Mouse (Mus musculus): ENCODE data around the gene Pgp.

The Pgp gene

DNA sequence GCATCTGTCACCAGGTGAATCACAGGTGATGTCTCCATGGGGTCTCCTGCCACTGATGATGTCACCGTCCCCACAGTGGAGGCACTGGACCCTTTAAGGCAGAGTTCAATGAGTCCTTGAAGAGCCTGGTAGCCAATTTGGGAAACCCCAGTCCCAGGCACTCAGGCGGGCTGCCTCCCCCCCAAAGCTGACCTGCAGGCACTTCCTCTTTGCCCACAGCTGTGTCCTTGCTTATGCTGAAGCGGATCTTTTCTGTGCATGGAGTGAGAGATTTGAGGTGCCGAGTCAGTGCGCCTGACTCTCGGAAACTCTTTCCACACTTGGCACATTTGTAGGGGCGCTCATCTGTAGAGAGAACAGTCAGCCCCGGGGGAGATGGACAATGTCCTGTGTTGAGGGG is 23.6 kb upstream of the Pgp start:
- CTCF ChIA-PET: interaction anchor here in 2 of 4 experiments (1.0 kb wide), 2 partner anchors 9 to 10 kb away, joined by 3 read pairs; no protein-coding TSS in a partner anchor

DNA sequence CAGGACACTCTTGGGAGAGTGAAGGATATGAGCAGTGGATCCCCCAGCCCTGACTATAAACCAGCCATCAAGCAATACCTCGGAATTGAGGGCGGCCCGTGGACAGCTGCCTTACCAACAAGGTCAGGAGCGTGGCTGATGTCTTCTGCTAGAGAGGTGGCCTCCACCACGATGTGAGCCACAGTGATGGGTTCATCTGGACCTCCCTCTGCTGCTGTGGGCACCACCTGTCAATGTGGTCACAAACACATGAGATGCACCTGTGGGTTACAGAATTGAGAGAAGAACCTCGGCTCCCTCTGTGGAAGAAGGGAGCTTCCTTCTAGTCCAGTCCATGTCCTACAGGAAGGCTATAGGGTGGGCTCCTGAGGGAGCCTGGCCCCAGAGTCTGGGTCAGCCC is 20.7 kb upstream of the Pgp start:
- POLR2A ChIA-PET: interaction anchor here in 2 of 4 experiments (1.1 to 2.2 kb wide), 4 partner anchors 22 to 97 kb away, joined by 4 to 8 read pairs (median 6); partner anchors contain the start of genes Abca3 (in 1 of the 2) and Traf7 (in 1 of the 2)

More for the DNA sequence above, 23.6 kb upstream of the Pgp start:
- POLR2A ChIA-PET: interaction anchor here in 3 of 4 experiments (0.6 to 2.3 kb wide), 10 partner anchors 8 to 299 kb away, joined by 3 to 9 read pairs (median 3); partner anchors contain the start of genes Traf7 (in 2 of the 3) and Eci1 (in 1 of the 3)

DNA sequence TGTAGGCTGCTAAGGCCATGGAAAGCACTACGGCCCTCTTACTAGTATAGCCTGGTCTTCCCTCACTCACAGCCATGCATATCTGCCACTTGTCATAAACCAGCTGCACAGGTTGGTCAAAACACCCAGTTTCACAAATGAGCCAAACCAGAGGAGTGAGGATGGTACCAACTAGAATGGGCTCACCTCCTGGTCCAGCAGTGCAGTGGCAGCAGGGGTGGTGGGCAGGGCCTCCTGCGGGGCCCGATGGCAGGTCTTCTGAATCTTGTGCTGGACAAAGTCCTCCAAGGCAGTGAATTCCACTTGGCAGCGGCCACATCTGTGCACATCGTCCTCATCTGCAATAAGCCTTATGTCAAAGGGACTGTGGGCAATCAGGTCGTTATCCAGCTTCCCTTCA is 19.0 kb upstream of the Pgp start:
- CTCF ChIA-PET: interaction anchor here in 2 of 4 experiments (0.5 to 1.9 kb wide), 3 partner anchors 15 to 29 kb away, joined by 3 to 7 read pairs (median 6); partner anchors contain the start of gene Mlst8 (in 1 of the 2)
- POLR2A ChIA-PET: interaction anchor here in 2 of 4 experiments (0.9 to 2.2 kb wide), 7 partner anchors 9 to 99 kb away, joined by 3 to 8 read pairs (median 4); partner anchors contain the start of genes Traf7 (in 2 of the 2) and Dnase1l2 (in 1 of the 2)

More for the DNA sequence above, 20.7 kb upstream of the Pgp start:
- CTCF ChIA-PET: no interaction called here

DNA sequence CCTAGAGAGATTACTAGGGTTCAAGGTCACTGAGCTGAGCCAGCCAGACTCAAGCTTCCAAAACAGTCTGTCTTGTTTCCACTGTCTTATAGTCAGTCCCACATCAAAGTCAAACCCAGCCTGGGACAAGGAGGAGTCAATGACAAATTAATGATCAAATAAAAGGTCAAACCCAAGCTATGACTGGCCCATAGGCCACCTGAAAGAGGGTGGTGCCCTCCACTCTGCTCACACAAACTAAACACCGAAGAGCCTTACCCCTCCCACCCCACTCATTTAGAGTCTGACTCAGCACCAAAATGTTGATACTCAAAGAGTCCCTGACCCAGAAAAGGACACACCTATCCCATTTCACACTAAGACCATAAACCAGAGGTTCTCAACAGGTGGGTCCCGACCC is 16.8 kb upstream of the Pgp start:
- POLR2A ChIA-PET: interaction anchor here in 3 of 4 experiments (0.5 to 5.0 kb wide), 16 partner anchors 9 to 216 kb away, joined by 3 to 69 read pairs (median 8); partner anchors contain the start of genes Dnase1l2 (in 2 of the 3), Mlst8 (in 2 of the 3), E4f1 (in 1 of the 3) and Eci1 (in 1 of the 3)
- CTCF ChIA-PET: interaction anchor here in 1 of 4 experiments (1.3 to 2.1 kb wide), 2 partner anchors 17 to 96 kb away, joined by 3 to 5 read pairs; partner anchors contain the start of gene Pkd1

DNA sequence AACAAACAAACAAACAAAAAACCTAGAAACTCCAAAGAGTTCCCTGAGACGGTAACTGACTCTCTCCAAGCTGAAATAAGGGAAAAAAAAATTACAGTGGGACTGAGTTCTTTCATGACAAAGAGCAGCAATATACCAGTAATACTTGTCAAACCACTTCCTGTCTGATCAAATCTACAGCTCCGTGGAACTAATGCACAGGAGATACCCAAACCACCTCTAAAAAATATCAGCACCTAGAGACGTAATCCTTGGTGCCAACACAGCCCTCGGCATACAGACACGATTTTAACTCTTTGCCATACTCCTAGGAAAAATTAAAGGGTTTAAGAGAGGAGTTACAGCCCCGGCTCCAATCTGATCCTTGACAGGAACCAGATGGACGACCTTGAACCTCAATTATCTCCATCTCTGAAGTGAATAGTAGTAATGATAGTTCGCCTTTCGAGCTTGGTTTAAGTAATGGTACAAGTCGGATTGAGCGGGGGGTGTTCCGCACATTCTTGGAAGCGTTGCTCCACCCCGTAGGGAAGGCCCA is 15.9 kb upstream of the Pgp start:
- ChIA-PET CTCF (interaction anchor here (0.6 to 2.1 kb wide), 9 partner anchors 14 to 352 kb away, joined by 3 to 13 read pairs (median 4); partner anchors contain the start of genes E4f1 (in 1 of the 4), Mlst8 (in 1 of the 4), Pgp (in 1 of the 4) and Pkd1 (in 1 of the 4)), POLR2A (interaction anchor here (0.5 to 5.0 kb wide), 86 partner anchors 8 to 851 kb away, joined by 3 to 69 read pairs (median 5); partner anchors contain the start of genes E4f1 (in 4 of the 4), Pgp (in 4 of the 4), Eci1 (in 3 of the 4) and Mlst8 (in 3 of the 4))

DNA sequence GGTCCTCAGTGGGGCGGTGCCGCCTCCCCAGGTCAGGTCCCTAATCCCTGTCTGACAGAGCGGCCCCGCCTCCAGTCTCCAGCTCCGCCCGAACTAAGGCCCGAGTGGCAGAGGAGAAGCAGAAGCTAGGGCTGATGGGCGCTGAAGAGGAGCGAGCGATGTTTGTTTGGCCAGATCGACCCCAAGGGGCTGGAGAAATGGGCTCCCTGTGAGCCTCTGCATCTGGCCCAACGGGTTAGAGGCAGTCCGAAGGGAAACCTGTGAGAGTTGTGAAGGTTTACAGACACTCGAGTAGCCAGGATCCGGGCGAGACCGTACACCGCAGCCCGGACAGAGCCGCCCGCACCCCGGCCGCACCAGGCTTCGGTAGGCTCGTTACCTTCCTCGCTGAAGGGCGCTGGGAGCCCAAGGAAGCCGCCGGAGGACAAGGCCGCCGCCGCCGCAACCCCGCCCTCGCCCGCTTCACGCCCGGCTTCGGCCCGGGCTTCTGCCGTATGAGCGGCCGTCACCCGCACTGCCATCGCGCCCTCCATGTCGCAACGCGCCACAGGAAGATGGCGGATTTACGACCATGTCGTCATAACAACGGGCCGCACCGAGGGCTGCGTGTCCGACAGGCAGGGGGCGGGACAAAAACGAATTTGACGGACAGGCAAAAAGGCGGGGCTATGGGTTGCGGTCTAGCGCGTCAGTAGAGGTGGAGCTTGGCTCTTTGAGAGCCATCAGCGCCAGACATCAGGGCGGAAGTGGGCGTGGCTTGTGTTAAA is 15.3 kb upstream of the Pgp start:
- CTCF ChIA-PET: interaction anchor here (0.6 to 2.1 kb wide), 13 partner anchors 12 to 351 kb away, joined by 3 to 13 read pairs (median 4); partner anchors contain the start of genes E4f1 (in 2 of the 4), Pgp (in 2 of the 4), Caskin1 (in 1 of the 4) and Mlst8 (in 1 of the 4)
- POLR2A ChIA-PET: interaction anchor here (0.5 to 5.0 kb wide), 102 partner anchors 8 to 851 kb away, joined by 3 to 69 read pairs (median 4); partner anchors contain the start of genes E4f1 (in 4 of the 4), Pgp (in 4 of the 4), Mlst8 (in 3 of the 4) and Pkd1 (in 3 of the 4)

DNA sequence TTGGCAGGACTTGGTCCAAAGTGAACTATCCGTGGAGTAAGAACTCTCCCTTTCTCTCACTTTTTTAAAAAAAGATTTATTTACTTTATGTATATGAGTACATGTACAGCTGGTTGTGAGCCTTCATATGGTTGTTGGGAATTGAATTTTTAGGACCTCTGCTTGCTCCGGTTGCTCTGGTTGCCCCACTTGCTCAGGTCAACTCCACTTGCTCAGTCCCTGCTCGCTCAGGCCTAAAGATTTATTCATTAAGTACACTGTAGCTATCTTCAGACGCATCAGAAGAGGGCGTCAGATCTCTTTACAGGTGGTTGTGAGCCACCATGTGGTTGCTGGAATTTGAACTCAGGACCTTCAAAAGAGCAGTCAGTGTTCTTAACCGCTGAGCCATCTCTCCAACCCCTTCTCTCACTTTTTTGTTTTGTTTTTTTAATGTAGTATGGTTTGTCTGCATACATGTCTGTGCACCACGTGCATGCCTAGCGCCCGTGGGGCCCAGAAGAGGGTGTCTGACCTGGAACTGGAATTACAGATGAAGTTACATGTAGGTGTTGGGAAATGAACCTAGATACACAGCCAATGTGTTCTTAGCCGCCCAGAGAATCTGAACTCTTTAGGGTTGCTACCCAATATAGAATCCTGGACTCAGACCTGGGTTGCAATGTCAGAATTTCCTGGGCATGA is 14.5 kb upstream of the Pgp start:
- ChIA-PET POLR2A (interaction anchor here in 3 of 4 experiments (0.6 to 5.0 kb wide), 73 partner anchors 8 to 852 kb away, joined by 3 to 69 read pairs (median 5); partner anchors contain the start of genes E4f1 (in 3 of the 3), Pgp (in 3 of the 3), Ccnf (in 2 of the 3) and Dnase1l2 (in 2 of the 3)), CTCF (interaction anchor here (0.7 to 2.1 kb wide), 11 partner anchors 11 to 181 kb away, joined by 3 to 13 read pairs (median 4); partner anchors contain the start of genes E4f1 (in 2 of the 4), Pgp (in 2 of the 4), Caskin1 (in 1 of the 4) and Mlst8 (in 1 of the 4))

DNA sequence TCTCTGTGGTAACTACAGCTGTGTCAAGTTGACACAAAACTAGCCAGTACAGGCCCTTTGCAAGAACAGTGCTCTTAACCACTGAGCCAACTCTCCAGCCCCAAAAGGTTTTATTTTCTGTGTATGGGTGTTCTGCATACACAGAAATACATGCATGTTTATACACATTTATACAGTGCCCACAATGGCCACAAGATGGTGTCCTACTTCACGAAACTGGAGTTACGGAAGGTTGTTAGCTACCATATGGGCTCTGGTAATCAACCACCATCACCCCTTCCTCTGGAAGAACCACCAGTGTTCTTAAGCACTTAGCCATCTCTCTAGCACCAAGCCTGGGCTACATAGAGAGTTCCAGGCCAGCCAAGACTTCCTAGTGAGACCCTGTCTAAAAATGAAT is 8.6 kb upstream of the Pgp start:
- ChIA-PET CTCF (interaction anchor here in 3 of 4 experiments (0.6 to 1.2 kb wide), 12 partner anchors 9 to 379 kb away, joined by 3 to 8 read pairs (median 3); partner anchors contain the start of genes Mlst8 (in 2 of the 3), E4f1 (in 1 of the 3), Pgp (in 1 of the 3) and Traf7 (in 1 of the 3)), POLR2A (interaction anchor here in 2 of 4 experiments (0.8 to 3.0 kb wide), 7 partner anchors 8 to 66 kb away, joined by 3 to 23 read pairs (median 4); partner anchors contain the start of genes E4f1 (in 2 of the 2), Pgp (in 2 of the 2), Traf7 (in 2 of the 2) and Mlst8 (in 1 of the 2))

DNA sequence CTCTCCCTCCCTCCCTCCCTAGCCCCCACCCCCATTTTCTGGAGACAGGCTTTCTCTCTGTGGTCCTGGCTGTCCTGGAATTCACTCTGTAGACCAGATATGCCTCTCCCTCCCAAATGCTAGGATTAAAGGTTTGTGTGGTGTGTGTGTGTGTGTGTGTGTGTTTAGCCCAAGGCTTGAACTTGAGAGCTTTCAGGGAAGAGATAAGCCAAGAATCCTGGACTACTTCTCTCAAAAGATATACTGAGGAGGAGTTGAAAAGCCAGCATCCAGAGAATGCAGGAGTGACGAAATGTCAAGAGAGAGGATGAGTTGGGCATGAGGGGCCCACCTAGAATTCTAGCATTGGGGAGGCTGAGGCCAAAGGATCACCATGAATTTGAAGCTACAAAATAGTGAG is 7.3 kb upstream of the Pgp start:
- ChIA-PET CTCF (interaction anchor here in 3 of 4 experiments (0.6 to 1.5 kb wide), 7 partner anchors 16 to 204 kb away, joined by 3 to 8 read pairs (median 3); partner anchors contain the start of gene Mlst8 (in 1 of the 3)), POLR2A (interaction anchor here in 3 of 4 experiments (0.8 to 3.0 kb wide), 23 partner anchors 8 to 228 kb away, joined by 3 to 23 read pairs (median 5); partner anchors contain the start of genes Mlst8 (in 2 of the 3), Traf7 (in 2 of the 3), Bricd5 (in 1 of the 3) and Nthl1 (in 1 of the 3))

DNA sequence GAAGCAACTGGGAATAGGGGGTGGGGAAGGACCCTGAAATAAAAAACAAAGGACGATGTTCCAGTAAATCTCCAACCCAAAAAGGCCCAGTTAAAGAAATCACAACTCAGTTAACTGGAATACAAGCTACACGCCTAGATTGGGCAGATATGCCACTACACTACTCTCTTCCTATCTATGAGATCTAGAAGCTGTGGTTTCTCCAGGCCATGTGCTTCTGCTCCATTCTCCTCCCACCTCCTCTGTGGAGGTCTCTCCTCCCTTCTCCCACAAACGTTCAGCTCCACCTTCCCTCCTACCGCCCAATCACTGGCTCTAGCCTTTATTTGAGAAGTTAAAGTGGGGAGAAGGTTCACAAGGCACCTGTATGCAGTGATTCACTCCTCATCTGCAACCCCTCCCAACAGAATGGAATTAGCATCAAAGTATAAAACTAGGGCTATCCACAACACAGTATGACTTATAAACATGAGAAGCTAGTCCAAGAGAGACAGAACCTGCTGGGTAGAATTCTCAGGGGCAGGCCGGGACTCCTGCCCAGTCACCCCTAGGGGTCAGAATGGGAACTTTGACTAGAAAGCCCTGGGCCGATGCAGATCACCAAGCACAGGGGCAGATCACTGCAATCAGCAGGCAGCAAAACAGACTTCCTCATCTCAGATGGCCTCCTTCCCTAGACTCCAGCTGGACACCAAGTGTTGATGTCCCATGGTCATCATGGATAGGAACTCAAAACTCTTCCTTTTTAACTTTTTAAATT is 6.6 kb upstream of the Pgp start:
- CTCF ChIA-PET: interaction anchor here (0.6 to 1.5 kb wide), 11 partner anchors 9 to 361 kb away, joined by 3 to 8 read pairs (median 3); partner anchors contain the start of gene Mlst8 (in 1 of the 4)

DNA sequence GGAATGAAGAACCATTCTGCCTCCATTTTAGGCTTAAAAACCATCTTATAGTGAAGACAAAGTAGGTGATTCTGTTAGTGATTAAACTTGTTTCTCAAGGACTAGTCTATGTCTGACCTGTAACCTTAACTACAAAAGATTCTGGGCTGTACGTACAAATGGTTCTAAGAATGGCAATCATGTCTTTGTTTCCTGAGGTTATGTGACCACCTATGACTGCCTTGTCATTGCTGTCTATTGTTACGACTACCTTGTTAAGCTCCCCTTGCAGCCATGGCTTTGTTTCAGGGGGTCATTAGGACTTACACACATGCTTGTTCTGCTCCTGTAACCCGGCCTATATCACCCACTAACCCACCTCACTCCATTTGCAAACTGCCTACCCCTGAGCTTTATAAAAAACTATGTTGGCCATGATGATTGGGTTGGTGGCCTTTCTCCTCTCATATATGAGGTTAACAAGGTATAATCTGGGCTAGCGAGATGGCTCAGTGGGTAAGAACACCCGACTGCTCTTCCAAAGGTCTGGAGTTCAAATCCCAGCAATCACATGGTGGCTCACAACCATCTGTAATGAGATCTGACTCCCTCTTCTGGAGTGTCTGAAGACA is 1.5 kb upstream of the Pgp start:
- POLR2A ChIA-PET: interaction anchor here in 3 of 4 experiments (0.9 to 24.5 kb wide), 18 partner anchors 9 to 317 kb away, joined by 3 to 396 read pairs (median 4); partner anchors contain the start of genes Mlst8 (in 3 of the 3), Traf7 (in 3 of the 3), Ccnf (in 1 of the 3) and Rab26 (in 1 of the 3)
- CTCF ChIA-PET: interaction anchor here in 3 of 4 experiments (0.6 to 1.0 kb wide), 3 partner anchors 11 to 346 kb away, joined by 3 to 4 read pairs (median 3); partner anchors contain the start of gene Traf7 (in 1 of the 3)

More for the DNA sequence above, 6.6 kb upstream of the Pgp start:
- POLR2A ChIA-PET: interaction anchor here in 3 of 4 experiments (0.8 to 3.0 kb wide), 25 partner anchors 8 to 253 kb away, joined by 3 to 23 read pairs (median 5); partner anchors contain the start of genes Traf7 (in 3 of the 3), Mlst8 (in 2 of the 3), Bricd5 (in 1 of the 3) and Nthl1 (in 1 of the 3)

DNA sequence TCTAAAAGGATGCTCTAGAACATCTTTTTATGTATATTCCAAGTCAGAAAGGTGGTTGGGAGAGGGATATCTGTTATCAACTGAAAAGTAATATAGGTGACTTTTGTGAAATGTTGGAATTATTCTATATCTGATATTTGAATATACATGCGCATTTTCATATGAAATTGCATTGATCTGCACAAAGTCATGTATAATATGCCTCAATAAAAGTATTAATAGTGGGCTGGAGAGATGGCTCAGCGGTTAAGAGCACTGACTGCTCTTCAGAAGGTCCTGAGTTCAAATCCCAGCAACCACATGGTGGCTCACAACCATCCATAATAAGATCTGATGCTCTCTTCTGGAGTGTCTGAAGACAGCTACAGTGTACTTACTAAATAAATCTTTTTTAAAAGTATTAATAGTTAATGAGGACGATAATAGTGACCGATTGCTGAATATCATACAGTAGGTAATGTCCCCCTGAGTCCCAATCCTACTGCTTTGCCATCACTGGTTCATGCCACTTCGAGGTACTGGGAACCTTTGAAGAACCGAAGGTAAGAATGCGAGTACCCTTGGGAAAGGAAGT is 769 bp upstream of the Pgp start:
- ChIA-PET POLR2A (interaction anchor here (0.7 to 24.5 kb wide), 40 partner anchors 8 to 267 kb away, joined by 3 to 396 read pairs (median 4); partner anchors contain the start of genes Mlst8 (in 3 of the 4), Traf7 (in 3 of the 4), Pkd1 (in 2 of the 4) and Zfp598 (in 2 of the 4)), CTCF (interaction anchor here in 3 of 4 experiments (0.6 to 2.5 kb wide), 7 partner anchors 8 to 346 kb away, joined by 3 to 45 read pairs (median 3); partner anchors contain the start of genes Mlst8 (in 1 of the 3) and Traf7 (in 1 of the 3))

DNA sequence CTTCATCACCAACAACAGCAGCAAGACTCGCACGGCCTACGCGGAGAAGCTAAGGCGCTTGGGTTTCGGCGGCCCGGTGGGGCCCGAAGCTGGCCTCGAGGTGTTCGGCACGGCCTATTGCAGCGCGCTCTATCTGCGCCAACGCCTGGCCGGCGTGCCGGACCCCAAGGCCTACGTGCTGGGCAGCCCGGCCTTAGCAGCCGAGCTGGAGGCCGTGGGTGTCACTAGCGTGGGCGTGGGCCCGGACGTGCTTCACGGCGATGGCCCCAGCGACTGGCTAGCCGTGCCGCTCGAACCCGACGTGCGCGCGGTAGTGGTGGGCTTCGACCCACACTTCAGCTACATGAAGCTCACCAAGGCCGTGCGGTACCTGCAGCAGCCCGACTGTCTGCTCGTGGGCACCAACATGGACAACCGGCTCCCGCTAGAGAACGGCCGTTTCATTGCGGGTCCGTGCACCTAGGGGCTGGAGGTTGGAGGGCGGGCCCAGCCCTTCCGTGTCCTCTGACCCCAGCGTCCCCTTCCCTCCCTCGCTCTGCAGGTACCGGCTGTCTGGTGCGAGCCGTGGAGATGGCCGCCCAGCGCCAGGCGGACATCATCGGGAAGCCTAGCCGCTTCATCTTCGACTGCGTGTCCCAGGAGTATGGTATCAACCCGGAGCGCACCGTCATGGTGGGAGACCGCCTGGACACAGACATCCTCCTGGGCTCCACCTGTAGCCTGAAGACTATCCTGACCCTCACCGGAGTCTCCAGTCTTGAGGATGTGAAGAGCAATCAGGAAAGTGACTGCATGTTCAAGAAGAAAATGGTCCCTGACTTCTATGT is 722 bp downstream of the Pgp start:
- CTCF ChIA-PET: interaction anchor here in 3 of 4 experiments (0.5 to 2.5 kb wide), 7 partner anchors 8 to 222 kb away, joined by 3 to 45 read pairs (median 3); partner anchors contain the start of gene Mlst8 (in 1 of the 3)
- POLR2A ChIA-PET: interaction anchor here (0.6 to 24.5 kb wide), 41 partner anchors 8 to 628 kb away, joined by 3 to 396 read pairs (median 4); partner anchors contain the start of genes Mlst8 (in 3 of the 4), Pkd1 (in 3 of the 4), Traf7 (in 3 of the 4) and Zfp598 (in 2 of the 4)
